Mouse (Mus musculus): ENCODE data around the gene Lix1.
"Not testable (repeated sequence)": the region's sequence is repeated elsewhere in the genome, so short reads cannot be mapped to it uniquely, and the experiment has no call there.

Gene Lix1

GRCm38 (mm10) chr17:17414206-17414605, 11.7 kb downstream of the Lix1 start:
- DNase-seq (ENCODE audit: low spot score): no peak

GRCm38 (mm10) chr17:17424609-17425307, 22.3 kb downstream of the Lix1 start:
- no peak for DNase-seq (ENCODE audit: low spot score)

GRCm38 (mm10) chr17:17425308-17425813, 22.9 kb downstream of the Lix1 start:
- no peak for DNase-seq (ENCODE audit: low spot score)

- DNase-seq (ENCODE audit: low spot score): no peak
Observed at GRCm38 (mm10) chr17:17425906-17426305, 23.4 kb downstream of the Lix1 start.

GRCm38 (mm10) chr17:17428888-17429287, 26.4 kb downstream of the Lix1 start:
- DNase-seq (ENCODE audit: low spot score): no peak

- DNase-seq (ENCODE audit: low spot score): no peak
Observed at GRCm38 (mm10) chr17:17433679-17434078, 31.2 kb downstream of the Lix1 start.

- no peak for DNase-seq (ENCODE audit: low spot score)
Observed at GRCm38 (mm10) chr17:17438576-17439191, 36.2 kb downstream of the Lix1 start.

- DNase-seq (ENCODE audit: low spot score): peak; percentile 22
Observed at GRCm38 (mm10) chr17:17441876-17442498, 39.5 kb downstream of the Lix1 start.

- peak; percentile 29 for DNase-seq (ENCODE audit: low spot score)
Observed at GRCm38 (mm10) chr17:17444297-17444886, 41.9 kb downstream of the Lix1 start.

GRCm38 (mm10) chr17:17446683-17447082, 44.2 kb downstream of the Lix1 start:
- DNase-seq (ENCODE audit: low spot score): no peak

- DNase-seq (ENCODE audit: low spot score): no peak
Observed at GRCm38 (mm10) chr17:17447821-17448220, 45.3 kb downstream of the Lix1 start.

GRCm38 (mm10) chr17:17448737-17449440, 46.4 kb downstream of the Lix1 start:
- DNase-seq (ENCODE audit: low spot score): peak; percentile 35

GRCm38 (mm10) chr17:17449441-17449770, 46.9 kb downstream of the Lix1 start:
- no peak for DNase-seq (ENCODE audit: low spot score)

GRCm38 (mm10) chr17:17451102-17451501, 48.6 kb downstream of the Lix1 start:
- DNase-seq (ENCODE audit: low spot score): no peak

- no peak for DNase-seq (ENCODE audit: low spot score)
Observed at GRCm38 (mm10) chr17:17452617-17453016, 50.1 kb downstream of the Lix1 start.

- no peak for DNase-seq (ENCODE audit: low spot score)
Observed at GRCm38 (mm10) chr17:17454573-17454972, 52.1 kb downstream of the Lix1 start.

- DNase-seq (ENCODE audit: low spot score): no peak
Observed at GRCm38 (mm10) chr17:17485789-17486188, 83.3 kb downstream of the Lix1 start.

- no peak for DNase-seq (ENCODE audit: low spot score)
Observed at GRCm38 (mm10) chr17:17490820-17491621, 88.5 kb downstream of the Lix1 start.

GRCm38 (mm10) chr17:17491622-17492001, 89.1 kb downstream of the Lix1 start:
- no peak for DNase-seq (ENCODE audit: low spot score)

- no peak for DNase-seq (ENCODE audit: low spot score)
Observed at GRCm38 (mm10) chr17:17492116-17492515, 89.6 kb downstream of the Lix1 start.

GRCm38 (mm10) chr17:17496234-17496633, 93.8 kb downstream of the Lix1 start:
- not testable (repeated sequence) for DNase-seq (ENCODE audit: low spot score)
